Mouse (Mus musculus) myocyte (in vitro differentiated cells): Measurements from ENCODE around the gene Ankrd27.

Experiments used
- POLR2A ChIP-seq: IDR thresholded peaks from one replicate; pipeline ENCODE4 v1.6.1; 2011; ENCODE audit warnings: low read depth, mild to moderate bottlenecking, control low read depth, moderate library complexity; ENCODE audit not compliant: insufficient read length
- SRF ChIP-seq: IDR thresholded peaks from one replicate; pipeline ENCODE4 v1.6.1; 2011; ENCODE audit warnings: low read depth; ENCODE audit not compliant: control insufficient read depth, insufficient read length
- TCF12 ChIP-seq: IDR thresholded peaks from one replicate; pipeline ENCODE4 v1.6.1; 2011; ENCODE audit warnings: mild to moderate bottlenecking, control low read depth; ENCODE audit not compliant: poor library complexity, insufficient read depth, severe bottlenecking

- TF ChIP-seq SRF = no peak
- TF ChIP-seq POLR2A = no peak
- TF ChIP-seq TCF12 = no peak
Observed at GRCm38 (mm10) chr7:35563071-35563470, 23.0 kb upstream of the Ankrd27 start.
